Mouse (Mus musculus) CH12.LX (cell line): ENCODE measurements around the gene Crp.

Source experiments
- CTCF ChIP-seq, 2 experiments: IDR thresholded peaks in 1 of 2; conservative IDR thresholded peaks in 1 of 2; 2 replicates each; pipeline ENCODE4 v1.5.1; 2011 to 2012; ENCODE audit warnings: low read depth in 2 of 2, low read length in 2 of 2, improper control_type of control experiment in 1 of 2, inconsistent platforms in 1 of 2, mild to moderate bottlenecking in 1 of 2, moderate library complexity in 1 of 2
- GABPA ChIP-seq: IDR thresholded peaks from 2 replicates; pipeline ENCODE4 v1.6.1; 2012; ENCODE audit warnings: low read depth, low read length, improper control_type of control experiment, inconsistent platforms; ENCODE audit not compliant: insufficient replicate concordance
- HCFC1 ChIP-seq: IDR thresholded peaks from 2 replicates; pipeline ENCODE4 v1.6.1; 2012; ENCODE audit warnings: low read depth, mild to moderate bottlenecking, inconsistent platforms, low read length, improper control_type of control experiment
- KAT2A ChIP-seq: IDR thresholded peaks from 2 replicates; pipeline ENCODE4 v1.6.1; 2012; ENCODE audit warnings: low read length, improper control_type of control experiment, inconsistent platforms; ENCODE audit not compliant: insufficient replicate concordance
- MAFK ChIP-seq: IDR thresholded peaks from 2 replicates; pipeline ENCODE4 v1.6.1; 2011; ENCODE audit warnings: low read length, improper control_type of control experiment; ENCODE audit not compliant: insufficient replicate concordance
- NRF1 ChIP-seq: IDR thresholded peaks from 2 replicates; pipeline ENCODE4 v1.6.1; 2014; ENCODE audit warnings: low read depth, mild to moderate bottlenecking, inconsistent platforms, low read length, improper control_type of control experiment, moderate library complexity
- POLR2A ChIP-seq: IDR thresholded peaks from 2 replicates; pipeline ENCODE4 v1.6.1; 2011; ENCODE audit warnings: low read depth, mild to moderate bottlenecking, improper control_type of control experiment, low read length
- RAD21 ChIP-seq: IDR thresholded peaks from 2 replicates; pipeline ENCODE4 v1.6.1; 2011; ENCODE audit warnings: low read depth, mild to moderate bottlenecking, low read length, improper control_type of control experiment, moderate library complexity
- UBTF ChIP-seq: IDR thresholded peaks from 2 replicates; pipeline ENCODE4 v1.6.1; 2012; ENCODE audit warnings: low read depth, mild to moderate bottlenecking, inconsistent platforms, low read length, improper control_type of control experiment, moderate library complexity

GRCm38 (mm10) chr1:172701901-172702300 is 4.0 kb downstream of the Crp start:
- TF ChIP-seq NRF1 (no peak), CTCF (conservative IDR thresholded peaks at IDR 0.05 in 1 of 2, IDR thresholded peaks at IDR 0.05 in 1 of 2; ENCODE audit: low read depth in 2 of 2, low read length in 2 of 2) (no peak), POLR2A (no peak), GABPA (no peak), KAT2A (no peak), UBTF (no peak), HCFC1 (no peak), RAD21 (no peak), MAFK (no peak)
